Mouse (Mus musculus) CH12.LX (cell line): ENCODE results near the gene Numa1. TPM values are rescaled to one million over a fixed set of nuclear protein-coding genes. Genes with fewer than 3 reads are reported as not detected.
A peak's percentile ranks its signal among the peaks of the same experiment; 100 is the strongest.
"Not testable (repeated sequence)": the region's sequence is repeated elsewhere in the genome, so short reads cannot be mapped to it uniquely, and the experiment has no call there.

Experiments
- DNase-seq: peaks from one replicate; pipeline ENCODE4 v3.0.0-alpha.2; 2013; ENCODE audit errors: extremely low read depth
- H3K27ac ChIP-seq: 2 replicates; pipeline ENCODE4 v1.5.1; 2012; ENCODE audit warnings: low read depth, mild to moderate bottlenecking, control low read depth, moderate library complexity; ENCODE audit not compliant: insufficient read depth
- H3K27me3 ChIP-seq: replicated peaks from 2 replicates; pipeline ENCODE3; 2012; ENCODE audit warnings: inconsistent platforms
- H3K36me3 ChIP-seq, 2 experiments: replicated peaks in 1 of 2; 2 replicates each; pipeline versions ENCODE3 to v1.6.1; 2012; ENCODE audit warnings: inconsistent platforms in 1 of 2, low read length in 1 of 2, mild to moderate bottlenecking in 1 of 2, mixed read lengths in 1 of 2, moderate library complexity in 1 of 2; ENCODE audit not compliant: control insufficient read depth in 1 of 2, insufficient read depth in 1 of 2
- H3K4me1 ChIP-seq, 2 experiments: 2 replicates each; pipeline ENCODE4 v1.6.1; 2012; ENCODE audit warnings: inconsistent platforms in 1 of 2, moderate library complexity in 1 of 2; ENCODE audit not compliant: insufficient read depth in 2 of 2, control insufficient read depth in 1 of 2
- H3K4me2 ChIP-seq: 2 replicates; pipeline ENCODE4 v1.6.1; 2012; ENCODE audit warnings: low read depth, mild to moderate bottlenecking, control low read depth; ENCODE audit not compliant: poor library complexity, insufficient read depth, severe bottlenecking
- H3K4me3 ChIP-seq, 3 experiments: fragments of 150-350 bp in 1 of 3; sonication (generic) in 1 of 3; replicated peaks in 1 of 3; 2 replicates each; pipeline versions ENCODE3 to v1.5.1; 2011 to 2012; ENCODE audit warnings: low read depth in 2 of 3, low read length in 2 of 3, mild to moderate bottlenecking in 2 of 3, moderate library complexity in 2 of 3, control low read depth in 1 of 3, improper control_type of control experiment in 1 of 3, inconsistent platforms in 1 of 3, mixed read lengths in 1 of 3; ENCODE audit not compliant: poor library complexity in 1 of 3
- H3K79me2 ChIP-seq: replicated peaks from 2 replicates; pipeline ENCODE4 v1.6.1; 2012; ENCODE audit warnings: mild to moderate bottlenecking, moderate library complexity; ENCODE audit not compliant: control insufficient read depth, poor library complexity, insufficient read depth, severe bottlenecking; ENCODE audit errors: extremely low read depth
- H3K9ac ChIP-seq: 2 replicates; pipeline ENCODE4 v1.6.1; 2012; ENCODE audit warnings: low read depth, mild to moderate bottlenecking, control low read depth, moderate library complexity; ENCODE audit not compliant: insufficient read depth
- H3K9me3 ChIP-seq: replicated peaks from 2 replicates; pipeline ENCODE3; 2012; ENCODE audit warnings: low read length, inconsistent platforms, mixed read lengths
- BHLHE40 ChIP-seq: IDR thresholded peaks from 2 replicates; pipeline ENCODE4 v1.6.1; 2011; ENCODE audit warnings: mild to moderate bottlenecking, low read depth, low read length, improper control_type of control experiment
- CHD1 ChIP-seq: IDR thresholded peaks from 2 replicates; pipeline ENCODE4 v1.6.1; 2012; ENCODE audit warnings: low read depth, low read length, improper control_type of control experiment, inconsistent platforms
- CTCF ChIP-seq, 2 experiments: IDR thresholded peaks in 1 of 2; conservative IDR thresholded peaks in 1 of 2; 2 replicates each; pipeline ENCODE4 v1.5.1; 2011 to 2012; ENCODE audit warnings: low read depth in 2 of 2, low read length in 2 of 2, improper control_type of control experiment in 1 of 2, inconsistent platforms in 1 of 2, mild to moderate bottlenecking in 1 of 2, moderate library complexity in 1 of 2
- E2F4 ChIP-seq: IDR thresholded peaks from 2 replicates; pipeline ENCODE4 v1.6.1; 2011; ENCODE audit warnings: low read depth, low read length, improper control_type of control experiment; ENCODE audit not compliant: insufficient replicate concordance
- EP300 ChIP-seq: IDR thresholded peaks from 2 replicates; pipeline ENCODE4 v1.6.1; 2011; ENCODE audit warnings: low read length, improper control_type of control experiment
- IRF4 ChIP-seq: IDR thresholded peaks from 2 replicates; pipeline ENCODE4 v1.6.1; 2014; ENCODE audit warnings: low read depth, mild to moderate bottlenecking, inconsistent platforms, low read length, improper control_type of control experiment
- KAT2A ChIP-seq: IDR thresholded peaks from 2 replicates; pipeline ENCODE4 v1.6.1; 2012; ENCODE audit warnings: low read length, improper control_type of control experiment, inconsistent platforms; ENCODE audit not compliant: insufficient replicate concordance
- MAFK ChIP-seq: IDR thresholded peaks from 2 replicates; pipeline ENCODE4 v1.6.1; 2011; ENCODE audit warnings: low read length, improper control_type of control experiment; ENCODE audit not compliant: insufficient replicate concordance
- MAX ChIP-seq: IDR thresholded peaks from 2 replicates; pipeline ENCODE4 v1.6.1; 2011; ENCODE audit warnings: low read length, improper control_type of control experiment
- MAZ ChIP-seq: IDR thresholded peaks from 2 replicates; pipeline ENCODE4 v1.6.1; 2012; ENCODE audit warnings: low read depth, mild to moderate bottlenecking, inconsistent platforms, low read length, improper control_type of control experiment, moderate library complexity
- MEF2A ChIP-seq: IDR thresholded peaks from 2 replicates; pipeline ENCODE4 v1.6.1; 2014; ENCODE audit warnings: low read depth, mild to moderate bottlenecking, inconsistent platforms, low read length, improper control_type of control experiment, borderline replicate concordance
- NRF1 ChIP-seq: IDR thresholded peaks from 2 replicates; pipeline ENCODE4 v1.6.1; 2014; ENCODE audit warnings: low read depth, mild to moderate bottlenecking, inconsistent platforms, low read length, improper control_type of control experiment, moderate library complexity
- PAX5 ChIP-seq: IDR thresholded peaks from 2 replicates; pipeline ENCODE4 v1.6.1; 2012; ENCODE audit warnings: low read length, inconsistent platforms, mixed read lengths
- POLR2A ChIP-seq: IDR thresholded peaks from 2 replicates; pipeline ENCODE4 v1.6.1; 2011; ENCODE audit warnings: low read depth, mild to moderate bottlenecking, improper control_type of control experiment, low read length
- POLR2AphosphoS2 ChIP-seq: IDR thresholded peaks from 2 replicates; pipeline ENCODE4 v1.6.1; 2011; ENCODE audit warnings: low read depth, low read length, improper control_type of control experiment
- RAD21 ChIP-seq: IDR thresholded peaks from 2 replicates; pipeline ENCODE4 v1.6.1; 2011; ENCODE audit warnings: low read depth, mild to moderate bottlenecking, low read length, improper control_type of control experiment, moderate library complexity
- RCOR1 ChIP-seq: conservative IDR thresholded peaks from 2 replicates; pipeline ENCODE4 v1.6.1; 2012; ENCODE audit warnings: low read depth, mild to moderate bottlenecking, inconsistent platforms, low read length, improper control_type of control experiment
- SIN3A ChIP-seq: IDR thresholded peaks from 2 replicates; pipeline ENCODE4 v1.6.1; 2012; ENCODE audit warnings: low read length, improper control_type of control experiment, inconsistent platforms
- SMC3 ChIP-seq: IDR thresholded peaks from 2 replicates; pipeline ENCODE4 v1.6.1; 2011; ENCODE audit warnings: low read depth, low read length, improper control_type of control experiment
- UBTF ChIP-seq: IDR thresholded peaks from 2 replicates; pipeline ENCODE4 v1.6.1; 2012; ENCODE audit warnings: low read depth, mild to moderate bottlenecking, inconsistent platforms, low read length, improper control_type of control experiment, moderate library complexity
- USF1 ChIP-seq: IDR thresholded peaks from 2 replicates; pipeline ENCODE4 v1.6.1; 2014; ENCODE audit warnings: low read depth, mild to moderate bottlenecking, inconsistent platforms, low read length, improper control_type of control experiment
- ZKSCAN1 ChIP-seq: IDR thresholded peaks from 2 replicates; pipeline ENCODE4 v1.6.1; 2012; ENCODE audit warnings: low read depth, inconsistent platforms, low read length, improper control_type of control experiment, borderline replicate concordance
- dilution Hi-C: fragments of 300-500 bp; cut with MboI; formaldehyde crosslinking; loops from 2 replicates; pipeline ENCODE4 v1.14.3; 2020; ENCODE audit warnings: low sequenced_read_pairs; ENCODE audit not compliant: extremely low pct_unique_long_range_greater_than_20kb, extremely low pct_ligation_motif_present
- in situ Hi-C: fragments of 300-500 bp; cut with MboI; formaldehyde crosslinking; loops from 3 replicates; pipeline ENCODE4 v1.14.3; 2019; ENCODE audit warnings: low sequenced_read_pairs, low pct_ligation_motif_present, low pct_unique_long_range_greater_than_20kb, mixed read lengths
- polyA plus RNA-seq: library from polyadenylated mRNA; unstranded; fragments of >175 nt; gene quantifications from 2 replicates; pipeline ENCODE4 v1.2.1, GENCODE M21; 2012; ENCODE audit warnings: low read depth; ENCODE audit not compliant: insufficient read length
- total RNA-seq, 2 experiments: library from RNA; depleted of rRNA; stranded (reverse); fragments of 300-350 nt in 1 of 2; fragments of >200 nt in 1 of 2; gene quantifications; 2 replicates each; pipeline ENCODE4 v1.2.3; 2012 to 2014

Gene Numa1
- total and polyA plus RNA-seq, 3 experiments, result 38.0 to 75.7 (median 57.6) TPM

DNA sequence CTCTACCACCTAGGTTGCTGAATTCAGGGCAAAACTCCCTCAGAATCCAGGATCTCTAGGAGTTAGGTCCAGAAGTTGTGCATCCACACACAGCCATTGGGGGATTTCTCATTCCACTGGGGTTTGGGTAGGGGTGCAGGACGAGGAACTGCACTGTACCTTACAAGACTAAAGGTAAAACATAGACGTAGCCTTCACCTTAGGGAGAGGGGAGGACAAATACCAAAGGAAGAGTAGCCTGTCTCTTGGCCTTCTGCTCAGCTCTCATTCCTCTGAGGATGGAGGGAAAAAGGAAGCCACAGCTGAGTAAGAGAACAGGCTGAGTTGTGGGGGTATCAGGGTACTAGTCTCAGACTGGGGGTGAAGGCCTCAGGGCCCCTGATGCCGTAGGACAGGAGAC, 84.7 kb downstream of the Numa1 start, which contains the start of gene Il18bp:
Gene Il18bp, minus strand, starts transcription at position 101 of the 400 bp plus-strand sequence.
- Histone ChIP-seq H3K4me2 (no peak within 1 kb of the TSS), H3K36me3 (peaks cover 56 to 93% of the 10 kb centered on the region in 2 experiments), H3K79me2 (no peaks in the 10 kb centered on the region), H3K4me1 (peaks cover 6 to 23% of the 10 kb centered on the region in 2 experiments; a peak in 3 of 4 replicates), H3K9me3 (no peaks in the 10 kb centered on the region), H3K27ac (peak within 1 kb of the TSS; percentile 38; the same call in 1 of the 2 replicates), H3K9ac (no peak within 1 kb of the TSS), H3K27me3 (no peaks in the 10 kb centered on the region), H3K4me3 (no peak within 1 kb of the TSS)
- in situ Hi-C loops (no loop called here), dilution Hi-C loops (no loop called here)
- DNase-seq, result no peak
- TF ChIP-seq POLR2A (no peak), CHD1 (no peak), MAZ (no peak), UBTF (no peak), KAT2A (no peak), MEF2A (no peak)

GRCm38 (mm10) chr7:102019362-102019761, 85.5 kb downstream of the Numa1 start:
- Histone ChIP-seq H3K4me3 (no peak overlapping the region), H3K79me2 (no peaks in the 10 kb centered on the region), H3K4me2 (no peak overlapping the region), H3K9me3 (no peaks in the 10 kb centered on the region), H3K27ac (peak overlapping the region; percentile 38; the same call in 1 of the 2 replicates), H3K4me1 (peaks cover 6 to 25% of the 10 kb centered on the region in 2 experiments; a peak in 3 of 4 replicates), H3K27me3 (no peaks in the 10 kb centered on the region), H3K36me3 (peaks cover 56 to 92% of the 10 kb centered on the region in 2 experiments), H3K9ac (no peak overlapping the region)
- in situ Hi-C loops, result no loop called here
- TF ChIP-seq RAD21, result no peak
- no peak for TF ChIP-seq SIN3A
- TF ChIP-seq MAFK, result no peak
- TF ChIP-seq RCOR1, result no peak
- no peak for TF ChIP-seq MAX
- TF ChIP-seq KAT2A, result no peak
- TF ChIP-seq IRF4, result no peak
- TF ChIP-seq MAZ, result no peak
- TF ChIP-seq PAX5, result no peak
- no peak for TF ChIP-seq ZKSCAN1
- no peak for TF ChIP-seq SMC3
- no peak for TF ChIP-seq USF1
- TF ChIP-seq POLR2AphosphoS2, result no peak
- no peak for TF ChIP-seq CTCF (conservative IDR thresholded peaks at IDR 0.05 in 1 of 2, IDR thresholded peaks at IDR 0.05 in 1 of 2; ENCODE audit: low read depth in 2 of 2, low read length in 2 of 2)
- no peak for TF ChIP-seq EP300
- TF ChIP-seq BHLHE40, result no peak
- TF ChIP-seq NRF1, result no peak
- TF ChIP-seq E2F4, result no peak
- no peak for DNase-seq
- dilution Hi-C loops, result no loop called here

- H3K79me2 ChIP-seq, DNase-seq, H3K4me2 ChIP-seq, H3K9ac ChIP-seq, dilution Hi-C loops, H3K27ac ChIP-seq, H3K27me3 ChIP-seq, H3K9me3 ChIP-seq, in situ Hi-C loops, H3K4me3 ChIP-seq: not testable (repeated sequence)
- Histone ChIP-seq H3K4me1 (peaks cover 6 to 36% of the 10 kb centered on the region in 2 experiments; a peak in 3 of 4 replicates), H3K36me3 (peaks cover 47 to 88% of the 10 kb centered on the region in 2 experiments)
Observed at GRCm38 (mm10) chr7:102020934-102021333, 87.0 kb downstream of the Numa1 start.
